Mouse (Mus musculus) lung, postnatal 0 days (tissue): ENCODE results near the gene Ano4. TPM values are rescaled to one million over a fixed set of nuclear protein-coding genes. Genes with fewer than 3 reads are reported as not detected.

Experiments used
- ATAC-seq: fragments of 200-750 bp; cut with Nextera tagmentation; 2 replicates; pipeline ENCODE4 v1.8.0; 2017; ENCODE audit warnings: moderate library complexity
- DNase-seq: peaks from one replicate; pipeline ENCODE4 v3.0.0-alpha.2; 2016; ENCODE audit warnings: low spot score
- H3K27ac ChIP-seq: fragments of 300-500 bp; sonication (generic); 2 replicates; pipeline ENCODE4 v1.5.1; 2014; ENCODE audit warnings: antibody characterized with exemption, mild to moderate bottlenecking, low read length, mixed read lengths
- H3K27me3 ChIP-seq: fragments of 300-500 bp; sonication (generic); replicated peaks from 2 replicates; pipeline ENCODE4 v1.6.1; 2014; ENCODE audit warnings: low read length, mixed read lengths; ENCODE audit not compliant: insufficient read depth
- H3K36me3 ChIP-seq: fragments of 300-500 bp; sonication (generic); 2 replicates; pipeline ENCODE4 v1.6.1; 2014; ENCODE audit warnings: low read length, mixed read lengths; ENCODE audit not compliant: insufficient read depth
- H3K4me1 ChIP-seq: fragments of 300-500 bp; sonication (generic); 2 replicates; pipeline ENCODE4 v1.6.1; 2014; ENCODE audit warnings: antibody characterized with exemption, low read depth, low read length, mixed read lengths; ENCODE audit not compliant: insufficient read depth
- H3K4me2 ChIP-seq: fragments of 300-500 bp; sonication (generic); replicated peaks from 2 replicates; pipeline ENCODE4 v1.6.1; 2014; ENCODE audit warnings: low read depth, mild to moderate bottlenecking, low read length, moderate library complexity, mixed read lengths
- H3K4me3 ChIP-seq: fragments of 300-500 bp; sonication (generic); 2 replicates; pipeline ENCODE4 v1.5.1; 2014; ENCODE audit warnings: low read depth, low read length
- H3K9ac ChIP-seq: fragments of 300-500 bp; sonication (generic); replicated peaks from 2 replicates; pipeline ENCODE4 v1.6.1; 2014; ENCODE audit warnings: low read depth, mild to moderate bottlenecking
- H3K9me3 ChIP-seq: fragments of 300-500 bp; sonication (generic); 2 replicates; pipeline ENCODE4 v1.6.1; 2016; ENCODE audit warnings: low read length, mixed read lengths
- CTCF ChIP-seq: IDR thresholded peaks from 2 replicates; pipeline ENCODE4 v1.5.1; 2016; ENCODE audit warnings: antibody characterized with exemption, mild to moderate bottlenecking
- EP300 ChIP-seq: IDR thresholded peaks from 2 replicates; pipeline ENCODE4 v1.6.1; 2016; ENCODE audit warnings: antibody characterized with exemption, mild to moderate bottlenecking, control low read depth
- WGBS: fragments of 180-500 bp; shearing (Covaris S2); extraction: QIAGEN DNeasy Blood & Tissue Kit; methylation state at CpG from one replicate; pipeline ENCODE4 v1.1.7; 2014; 5-methylcytosine and 5-hydroxymethylcytosine counted together
- polyA plus RNA-seq: library from polyadenylated mRNA; unstranded; fragments of >200 nt; fragmentation: Nextera tagmentation; extraction: Ambion mirVana; gene quantifications from 2 replicates; pipeline ENCODE4 v1.2.1, GENCODE M21; 2015

Gene Ano4
- polyA plus RNA-seq, 1 experiment from 2014 or later: 0.11 TPM

DNA sequence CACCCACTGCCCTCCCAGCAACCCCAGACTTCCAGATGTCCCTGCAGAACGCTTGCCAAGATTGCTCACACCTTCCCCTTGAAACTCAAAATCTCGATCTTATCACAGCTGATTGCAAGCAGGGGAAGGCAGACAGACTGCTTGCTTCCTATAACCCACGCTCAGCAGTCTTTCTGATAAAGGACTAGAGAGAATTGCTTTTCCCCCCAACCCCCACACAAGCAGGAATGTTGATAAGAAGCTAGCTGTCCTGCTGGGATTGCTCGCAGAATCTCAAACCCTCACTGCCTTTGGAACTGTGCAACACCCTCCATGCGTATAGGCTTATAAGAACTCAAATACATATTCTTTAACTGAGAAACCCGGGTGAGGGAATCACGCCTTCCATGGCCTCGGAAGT, 846 bp downstream of the Ano4 start:
- H3K27me3 ChIP-seq: peaks cover 13% of the 10 kb centered on the region; the same call in 1 of the 2 replicates
- H3K4me1 ChIP-seq: no peaks in the 10 kb centered on the region
- ATAC-seq: no peak
- no peak for DNase-seq
- H3K27ac ChIP-seq: no peak overlapping the region
- H3K36me3 ChIP-seq: no peaks in the 10 kb centered on the region
- H3K9ac ChIP-seq: no peak overlapping the region
- H3K9me3 ChIP-seq: no peaks in the 10 kb centered on the region
- no peak overlapping the region for H3K4me3 ChIP-seq
- TF ChIP-seq CTCF (no peak), EP300 (no peak)
- H3K4me2 ChIP-seq: no peak overlapping the region
- WGBS: 16% methylated on average over 8 of the region's 8 CpGs

DNA sequence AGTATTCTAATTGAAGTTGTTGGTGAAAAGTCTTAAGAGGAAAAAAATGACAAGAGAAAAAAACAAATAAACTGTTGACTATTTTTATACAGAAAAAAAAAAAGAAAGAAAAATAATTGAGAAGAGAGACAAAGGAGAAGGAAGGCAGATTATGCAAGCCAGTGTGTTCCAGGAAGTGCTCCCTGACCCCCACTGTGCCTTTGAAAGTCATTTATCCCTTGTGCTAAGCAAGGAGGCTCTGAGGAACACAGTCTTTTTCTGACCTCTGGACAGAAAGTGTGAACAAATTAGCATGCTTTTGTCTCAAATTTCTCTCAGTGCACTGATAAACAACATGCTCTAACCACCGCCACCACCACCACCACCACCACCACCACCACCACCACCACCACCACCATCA, 14.3 kb downstream of the Ano4 start:
- Histone ChIP-seq H3K9me3 (no peaks in the 10 kb centered on the region), H3K27ac (no peak overlapping the region), H3K9ac (no peak overlapping the region), H3K4me2 (no peak overlapping the region), H3K27me3 (no peaks in the 10 kb centered on the region; the same call in 1 of the 2 replicates), H3K4me1 (no peaks in the 10 kb centered on the region), H3K36me3 (no peaks in the 10 kb centered on the region), H3K4me3 (no peak overlapping the region)
- no peak for DNase-seq
- no peak for ATAC-seq
- WGBS: 82% methylated on average over 1 of the region's 1 CpGs
- TF ChIP-seq CTCF (no peak), EP300 (no peak)

DNA sequence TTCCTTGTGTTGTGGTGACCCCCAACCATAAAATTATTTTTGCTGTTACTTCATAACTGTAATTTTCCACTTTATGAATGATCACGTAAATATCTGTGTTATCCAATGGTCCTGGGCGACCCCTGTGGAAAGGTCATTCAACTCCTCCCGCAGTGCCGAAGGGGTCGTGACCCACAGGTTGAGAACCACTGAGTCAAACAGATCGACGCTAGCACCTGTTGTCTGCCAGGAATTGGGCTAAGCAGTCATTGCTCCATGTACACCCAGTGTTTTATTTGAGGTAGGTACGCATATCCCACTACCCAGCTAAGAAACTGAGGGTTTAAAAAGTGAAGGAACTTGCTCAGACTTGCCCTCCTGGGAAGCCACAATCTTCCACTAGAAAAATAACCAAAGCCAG, 14.8 kb downstream of the Ano4 start:
- no peak overlapping the region for H3K27ac ChIP-seq
- H3K4me1 ChIP-seq: no peaks in the 10 kb centered on the region
- H3K27me3 ChIP-seq: no peaks in the 10 kb centered on the region; the same call in 1 of the 2 replicates
- DNase-seq (no peak), ATAC-seq (no peak)
- 69% methylated on average over 8 of the region's 8 CpGs for WGBS
- no peak overlapping the region for H3K4me2 ChIP-seq
- H3K36me3 ChIP-seq: no peaks in the 10 kb centered on the region
- TF ChIP-seq EP300 (no peak), CTCF (no peak)
- no peak overlapping the region for H3K9ac ChIP-seq
- H3K4me3 ChIP-seq: no peak overlapping the region
- no peaks in the 10 kb centered on the region for H3K9me3 ChIP-seq

DNA sequence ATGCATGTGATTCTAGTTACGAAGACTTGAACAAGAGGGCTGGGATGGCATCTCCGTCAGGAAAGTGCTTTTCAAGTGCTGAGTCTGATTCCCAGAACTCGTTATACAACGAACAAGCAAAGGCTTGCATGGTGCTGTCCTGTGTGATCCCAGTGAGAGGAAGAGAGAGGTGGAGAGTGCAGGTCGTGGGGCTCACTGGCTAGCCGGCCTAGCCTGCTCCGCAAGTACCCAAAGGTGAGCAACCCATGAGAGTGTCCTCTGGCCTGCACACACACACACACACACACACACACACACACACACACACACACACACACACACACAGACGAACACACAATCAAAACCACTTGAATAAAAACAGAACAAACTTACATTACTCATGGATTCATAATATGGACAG, 15.7 kb downstream of the Ano4 start:
- Histone ChIP-seq H3K9me3 (no peaks in the 10 kb centered on the region), H3K36me3 (no peaks in the 10 kb centered on the region), H3K27ac (no peak overlapping the region), H3K27me3 (no peaks in the 10 kb centered on the region; the same call in 1 of the 2 replicates), H3K4me2 (no peak overlapping the region), H3K4me3 (no peak overlapping the region), H3K4me1 (no peaks in the 10 kb centered on the region), H3K9ac (no peak overlapping the region)
- TF ChIP-seq CTCF: no peak
- no peak for TF ChIP-seq EP300
- ATAC-seq (no peak), DNase-seq (no peak)
- 68% methylated on average over 8 of the region's 8 CpGs for WGBS

DNA sequence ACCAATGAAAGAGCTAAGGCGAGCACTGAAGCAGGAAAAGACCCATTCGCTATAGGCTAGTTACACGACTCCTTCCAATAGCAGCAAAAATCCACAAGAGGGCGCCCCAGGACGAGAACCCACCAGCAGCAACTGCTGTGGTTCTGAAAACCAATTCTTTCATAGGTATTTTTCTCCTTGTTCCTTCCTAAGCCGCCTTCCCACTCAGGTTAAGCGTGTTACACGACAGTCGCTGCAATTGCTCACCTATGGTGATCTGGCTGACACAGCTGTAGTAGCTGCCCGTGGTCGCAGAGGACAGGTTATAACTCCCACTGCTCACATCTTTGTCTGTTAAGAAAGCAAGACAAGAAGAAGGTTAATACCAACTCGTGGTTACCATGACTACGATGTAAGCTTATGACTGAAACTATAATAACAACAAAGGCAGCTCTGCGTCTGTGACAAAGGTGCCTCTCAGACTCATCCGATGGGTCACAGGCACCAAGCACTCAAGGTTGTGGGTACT, 17.5 kb downstream of the Ano4 start:
- Histone ChIP-seq H3K4me2 (no peak overlapping the region), H3K4me1 (no peaks in the 10 kb centered on the region), H3K27me3 (no peaks in the 10 kb centered on the region; the same call in 1 of the 2 replicates), H3K36me3 (no peaks in the 10 kb centered on the region), H3K9ac (no peak overlapping the region), H3K27ac (no peak overlapping the region), H3K9me3 (no peaks in the 10 kb centered on the region), H3K4me3 (no peak overlapping the region)
- no peak for ATAC-seq
- peak; percentile 50 for DNase-seq
- TF ChIP-seq EP300: no peak
- peak; percentile 81 for TF ChIP-seq CTCF
- WGBS: 29% methylated on average over 15 of the region's 15 CpGs

DNA sequence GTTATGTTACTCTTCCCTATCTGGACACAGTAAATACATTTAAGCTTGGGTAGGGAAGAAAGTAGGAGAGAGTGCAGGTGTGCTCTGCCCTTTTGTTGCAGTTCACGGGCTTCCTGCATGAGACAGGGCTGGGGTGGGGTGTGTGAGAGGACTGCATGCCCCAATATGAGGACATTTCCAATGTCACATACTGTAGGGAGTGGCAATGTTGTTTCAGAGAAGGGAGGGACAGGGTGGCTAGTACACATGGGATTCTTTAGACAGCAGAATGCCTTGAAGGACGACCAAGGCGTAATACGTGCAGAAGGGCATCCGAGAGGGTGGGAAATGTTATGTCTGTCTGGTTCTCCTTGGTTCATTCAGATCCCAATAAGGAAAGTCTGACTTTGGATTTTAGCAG, 18.2 kb downstream of the Ano4 start:
- no peak for ATAC-seq

DNA sequence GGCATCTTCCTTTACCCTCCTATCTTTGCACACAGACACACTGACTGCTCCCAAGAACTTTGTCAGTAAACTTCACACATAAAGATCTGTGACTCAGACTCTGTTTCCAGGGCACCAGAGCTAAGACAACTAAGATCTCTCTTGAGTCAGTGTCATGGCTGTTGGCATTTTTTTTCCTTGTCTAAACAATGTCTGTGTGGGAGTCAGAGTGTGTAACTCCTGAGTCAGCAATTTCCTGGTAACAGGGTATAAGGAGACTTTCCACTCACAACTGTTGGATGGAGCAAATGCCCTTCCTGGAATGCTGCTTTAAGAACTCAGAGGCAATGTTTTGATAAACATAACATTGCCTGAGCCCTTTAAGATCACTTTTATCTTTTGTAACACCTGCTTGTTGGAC, 37.0 kb downstream of the Ano4 start:
- H3K9me3 ChIP-seq: no peaks in the 10 kb centered on the region
- no peaks in the 10 kb centered on the region for H3K36me3 ChIP-seq
- no peak overlapping the region for H3K4me3 ChIP-seq
- H3K4me2 ChIP-seq: no peak overlapping the region
- ATAC-seq (no peak), DNase-seq (no peak)
- no peak overlapping the region for H3K27ac ChIP-seq
- no peaks in the 10 kb centered on the region for H3K4me1 ChIP-seq
- no peaks in the 10 kb centered on the region for H3K27me3 ChIP-seq
- H3K9ac ChIP-seq: no peak overlapping the region
- no peak for TF ChIP-seq EP300
- no peak for TF ChIP-seq CTCF

More for the DNA sequence above, 18.2 kb downstream of the Ano4 start:
- H3K4me2 ChIP-seq: no peak overlapping the region
- no peak for DNase-seq
- H3K4me3 ChIP-seq: no peak overlapping the region
- no peak overlapping the region for H3K9ac ChIP-seq
- H3K9me3 ChIP-seq: no peaks in the 10 kb centered on the region
- no peaks in the 10 kb centered on the region for H3K4me1 ChIP-seq
- WGBS: 83% methylated on average over 5 of the region's 5 CpGs
- H3K36me3 ChIP-seq: no peaks in the 10 kb centered on the region
- no peaks in the 10 kb centered on the region; the same call in 1 of the 2 replicates for H3K27me3 ChIP-seq
- no peak for TF ChIP-seq EP300
- no peak overlapping the region for H3K27ac ChIP-seq
